Mouse (Mus musculus) embryonic fibroblast, embryonic 13.5 days (primary cell): ENCODE measurements around the gene Spaca6.
A peak's percentile ranks its signal among the peaks of the same experiment; 100 is the strongest.

ENCODE experiments used
- CTCF ChIP-seq: IDR thresholded peaks from 2 replicates; pipeline ENCODE4 v1.5.1; 2011; ENCODE audit warnings: mild to moderate bottlenecking, control low read depth, low read length, moderate library complexity, borderline replicate concordance; ENCODE audit not compliant: insufficient read depth
- POLR2A ChIP-seq: IDR thresholded peaks from 2 replicates; pipeline ENCODE4 v1.6.1; 2011; ENCODE audit warnings: low read depth, mild to moderate bottlenecking, control low read depth, low read length, moderate library complexity

DNA sequence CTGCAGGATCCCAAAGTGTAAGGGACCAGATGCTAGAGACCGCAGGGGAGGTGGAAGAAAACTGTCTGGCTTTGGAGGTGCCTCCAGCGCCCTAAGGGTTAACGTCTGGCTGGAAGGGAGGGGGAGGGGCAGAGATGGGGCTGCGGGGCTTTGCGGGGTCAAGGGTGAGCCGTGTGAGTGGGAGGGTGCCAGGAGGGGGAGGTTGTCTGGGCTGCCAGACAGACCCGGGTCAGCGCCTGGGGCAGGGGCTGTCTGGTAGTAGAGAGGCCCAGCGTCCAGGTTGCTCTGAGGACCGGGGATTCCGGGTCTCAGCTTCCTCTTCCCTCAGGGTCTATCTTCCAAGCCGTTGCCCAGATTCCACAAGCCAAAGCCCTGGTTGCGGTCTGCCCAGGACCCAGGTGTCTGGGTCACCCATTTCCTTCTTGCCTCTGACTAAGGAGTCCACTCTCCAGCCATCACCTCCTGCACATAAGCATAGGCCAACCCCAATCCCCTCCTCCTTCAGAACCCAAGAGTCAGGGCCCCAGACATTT is 766 bp downstream of the Spaca6 start:
- TF ChIP-seq CTCF (no peak), POLR2A (peak; percentile 40)
